Mouse (Mus musculus) liver, adult 2 months (tissue): ENCODE results near the gene Gpnmb.

Source experiments
- CTCF ChIP-seq: fragments of 200-500 bp; IDR thresholded peaks from 2 replicates; pipeline ENCODE4 v1.5.1; 2011; ENCODE audit warnings: low read depth, low read length, control low read depth
- POLR2A ChIP-seq: fragments of 200-500 bp; IDR thresholded peaks from 2 replicates; pipeline ENCODE4 v1.6.1; 2011; ENCODE audit warnings: low read length, control low read depth; ENCODE audit not compliant: insufficient read depth; ENCODE audit errors: extremely low read depth

- no peak for TF ChIP-seq POLR2A
- TF ChIP-seq CTCF: no peak
Measured at GRCm38 (mm10) chr6:49025290-49025689, 11.1 kb upstream of the Gpnmb start.
